Mouse (Mus musculus): Measurements from ENCODE around the gene Kbtbd12. TPM values are rescaled to one million over a fixed set of nuclear protein-coding genes. Genes with fewer than 3 reads are reported as not detected.

Gene Kbtbd12
- polyA plus RNA-seq, 1 experiment from 2014 or later: 6.4 TPM

DNA sequence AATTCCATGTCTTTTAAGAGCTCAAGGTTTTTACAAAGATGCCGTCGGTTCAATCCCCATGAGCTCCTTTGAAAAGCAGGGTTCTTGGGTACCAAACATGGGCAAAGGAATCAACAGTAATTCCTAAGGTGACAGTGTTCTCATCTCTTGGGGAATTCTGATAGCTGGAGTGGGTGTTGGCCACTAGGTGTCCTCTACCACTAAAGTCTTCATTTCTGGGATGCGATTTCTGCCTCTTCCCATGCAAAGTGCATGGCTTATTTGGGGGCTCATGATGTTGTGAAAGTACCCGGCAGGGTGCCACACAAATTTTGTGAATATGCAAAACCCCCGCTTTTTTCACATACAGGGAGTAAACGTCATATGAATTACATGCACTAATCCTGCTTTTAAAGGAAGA, 72.7 kb downstream of the Kbtbd12 start:
- no peaks in the 10 kb centered on the region for H3K36me3 ChIP-seq
- H3K27ac ChIP-seq: no peak overlapping the region
- no peak overlapping the region for H3K4me3 ChIP-seq
- peaks cover 26% of the 10 kb centered on the region for H3K27me3 ChIP-seq (ENCODE audit: insufficient read depth, poor library complexity, severe bottlenecking)
- H3K4me1 ChIP-seq: no peaks in the 10 kb centered on the region
- H3K9me3 ChIP-seq: no peaks in the 10 kb centered on the region
- WGBS: 25% methylated on average over 6 of the region's 6 CpGs
- no peak for DNase-seq (ENCODE audit: low spot score)

DNA sequence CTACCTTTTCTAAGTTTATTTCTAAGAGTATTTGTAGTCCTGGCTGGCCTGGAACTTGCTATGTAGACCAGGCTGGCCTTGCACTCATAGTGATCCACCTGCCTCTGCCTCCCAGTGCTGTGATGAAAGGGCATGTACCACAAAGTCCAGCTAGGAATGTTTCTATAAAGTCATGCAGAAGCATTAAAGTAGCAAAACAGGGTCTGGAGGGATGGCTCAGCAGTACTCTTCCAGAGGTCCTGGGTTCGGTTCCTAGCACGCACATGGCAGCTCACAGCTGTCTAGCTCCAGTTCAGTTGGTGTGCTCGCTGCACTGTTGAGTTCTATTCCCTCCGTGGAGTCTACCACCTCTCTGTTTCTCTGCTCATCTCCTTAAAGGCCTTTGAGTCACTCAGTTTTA, 77.6 kb downstream of the Kbtbd12 start:
- Histone ChIP-seq H3K4me1 (no peaks in the 10 kb centered on the region), H3K4me3 (no peak overlapping the region), H3K27ac (no peak overlapping the region), H3K36me3 (no peaks in the 10 kb centered on the region), H3K9me3 (no peaks in the 10 kb centered on the region), H3K27me3 (ENCODE audit: insufficient read depth, poor library complexity, severe bottlenecking) (peaks cover 9% of the 10 kb centered on the region)
- 83% methylated on average over 4 of the region's 4 CpGs for WGBS
- peak; percentile 70 for DNase-seq (ENCODE audit: low spot score)

GRCm38 (mm10) chr6:88559688-88560087, 78.1 kb downstream of the Kbtbd12 start:
- Histone ChIP-seq H3K4me1 (no peaks in the 10 kb centered on the region), H3K36me3 (no peaks in the 10 kb centered on the region), H3K9me3 (no peaks in the 10 kb centered on the region), H3K27ac (no peak overlapping the region), H3K27me3 (ENCODE audit: insufficient read depth, poor library complexity, severe bottlenecking) (peaks cover 5% of the 10 kb centered on the region), H3K4me3 (no peak overlapping the region)
- 39% methylated on average over 5 of the region's 5 CpGs for WGBS
- peak; percentile 62 for DNase-seq (ENCODE audit: low spot score)

GRCm38 (mm10) chr6:88558076-88558475, 79.7 kb downstream of the Kbtbd12 start:
- no peaks in the 10 kb centered on the region for H3K9me3 ChIP-seq
- no peaks in the 10 kb centered on the region for H3K4me1 ChIP-seq
- H3K27me3 ChIP-seq (ENCODE audit: insufficient read depth, poor library complexity, severe bottlenecking): no peaks in the 10 kb centered on the region
- 74% methylated on average over 1 of the region's 1 CpGs for WGBS
- peak; percentile 53 for DNase-seq (ENCODE audit: low spot score)
- H3K27ac ChIP-seq: no peak overlapping the region
- no peak overlapping the region for H3K4me3 ChIP-seq
- H3K36me3 ChIP-seq: no peaks in the 10 kb centered on the region

DNA sequence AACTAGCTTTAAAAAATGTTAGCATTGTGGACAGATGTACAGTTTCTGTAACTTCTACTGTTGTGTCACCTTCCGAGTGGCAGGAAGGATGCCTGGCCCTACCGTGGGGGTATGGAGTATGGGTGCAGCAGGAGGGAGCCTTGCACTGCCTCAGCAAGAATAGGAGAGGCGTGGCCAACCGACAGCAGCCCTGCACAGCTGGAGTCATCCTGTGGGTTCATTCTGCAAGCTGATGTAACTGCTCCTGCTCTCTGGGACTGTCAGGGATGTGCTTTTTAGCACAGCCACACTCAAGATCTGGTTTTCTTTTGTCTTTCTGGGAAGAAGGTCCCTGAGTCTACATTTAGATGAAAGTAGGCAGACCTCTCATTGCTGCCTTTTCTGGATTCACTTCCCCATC, 80.2 kb downstream of the Kbtbd12 start:
- no peak overlapping the region for H3K4me3 ChIP-seq
- H3K4me1 ChIP-seq: no peaks in the 10 kb centered on the region
- DNase-seq (ENCODE audit: low spot score): peak; percentile 58
- no peaks in the 10 kb centered on the region for H3K9me3 ChIP-seq
- H3K36me3 ChIP-seq: no peaks in the 10 kb centered on the region
- H3K27me3 ChIP-seq (ENCODE audit: insufficient read depth, poor library complexity, severe bottlenecking): no peaks in the 10 kb centered on the region
- WGBS: 18% methylated on average over 4 of the region's 4 CpGs
- no peak overlapping the region for H3K27ac ChIP-seq

DNA sequence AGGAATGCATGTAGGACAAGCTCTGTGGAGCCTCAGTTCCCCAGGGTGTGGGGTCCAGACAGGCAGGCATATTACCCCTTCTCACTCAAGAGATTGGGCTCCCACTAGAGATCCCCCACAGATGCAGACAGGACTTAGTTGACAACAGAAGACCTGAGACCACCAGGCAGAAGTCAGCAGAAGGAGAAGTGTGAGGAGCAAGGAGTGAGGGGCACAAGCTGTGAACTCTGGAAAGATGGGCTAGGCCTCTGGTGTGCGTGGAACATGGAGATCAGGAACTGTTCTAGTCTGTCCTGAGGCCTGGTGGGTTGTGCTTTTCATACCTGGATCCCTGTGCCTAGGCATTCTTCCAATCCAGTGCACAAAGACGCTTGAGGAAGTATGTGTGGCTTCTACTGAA, 87.8 kb downstream of the Kbtbd12 start:
- peaks cover 8% of the 10 kb centered on the region for H3K4me1 ChIP-seq
- H3K4me3 ChIP-seq: no peak overlapping the region
- peak; percentile 57 for DNase-seq (ENCODE audit: low spot score)
- 64% methylated on average over 2 of the region's 2 CpGs for WGBS
- H3K27me3 ChIP-seq (ENCODE audit: insufficient read depth, poor library complexity, severe bottlenecking): peaks cover 33% of the 10 kb centered on the region
- no peaks in the 10 kb centered on the region for H3K36me3 ChIP-seq
- H3K9me3 ChIP-seq: no peaks in the 10 kb centered on the region
- H3K27ac ChIP-seq: no peak overlapping the region

DNA sequence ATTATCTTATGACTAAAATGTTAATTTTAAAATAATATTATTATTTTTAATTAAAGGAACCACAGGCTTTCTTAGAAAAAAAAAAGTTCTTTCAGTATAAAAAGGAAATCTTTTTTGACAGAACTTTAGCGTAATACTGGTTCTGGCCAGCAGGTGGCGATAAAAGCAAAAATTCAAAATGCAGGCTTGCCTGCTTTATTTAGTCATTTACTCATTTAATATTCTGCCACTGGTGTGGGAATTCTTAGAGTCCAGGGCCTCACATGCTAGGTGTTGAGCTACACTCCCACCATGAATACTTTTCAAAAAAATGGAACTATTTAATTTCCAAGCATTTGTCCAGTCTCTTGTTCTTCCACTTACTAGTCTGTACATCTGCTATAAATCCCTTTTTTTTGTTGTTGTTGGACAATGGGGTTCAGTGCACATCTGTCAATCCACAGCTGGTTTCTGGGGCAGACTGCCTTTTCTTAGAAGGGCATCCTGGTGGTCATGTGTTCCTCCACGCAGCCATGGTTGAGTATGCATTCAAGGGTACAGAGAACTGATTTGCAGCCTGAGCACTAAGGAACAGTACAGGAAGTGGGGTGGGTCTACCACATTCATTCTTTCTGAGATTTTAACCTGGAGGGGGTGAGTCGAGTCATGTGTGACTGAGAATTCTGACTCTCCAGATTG, 88.5 kb downstream of the Kbtbd12 start:
- DNase-seq (ENCODE audit: low spot score): peak; percentile 72
- 28% methylated on average over 4 of the region's 4 CpGs for WGBS
- Histone ChIP-seq H3K9me3 (no peaks in the 10 kb centered on the region), H3K27ac (no peak overlapping the region), H3K36me3 (no peaks in the 10 kb centered on the region), H3K27me3 (ENCODE audit: insufficient read depth, poor library complexity, severe bottlenecking) (peaks cover 37% of the 10 kb centered on the region), H3K4me3 (no peak overlapping the region), H3K4me1 (peaks cover 12% of the 10 kb centered on the region)

DNA sequence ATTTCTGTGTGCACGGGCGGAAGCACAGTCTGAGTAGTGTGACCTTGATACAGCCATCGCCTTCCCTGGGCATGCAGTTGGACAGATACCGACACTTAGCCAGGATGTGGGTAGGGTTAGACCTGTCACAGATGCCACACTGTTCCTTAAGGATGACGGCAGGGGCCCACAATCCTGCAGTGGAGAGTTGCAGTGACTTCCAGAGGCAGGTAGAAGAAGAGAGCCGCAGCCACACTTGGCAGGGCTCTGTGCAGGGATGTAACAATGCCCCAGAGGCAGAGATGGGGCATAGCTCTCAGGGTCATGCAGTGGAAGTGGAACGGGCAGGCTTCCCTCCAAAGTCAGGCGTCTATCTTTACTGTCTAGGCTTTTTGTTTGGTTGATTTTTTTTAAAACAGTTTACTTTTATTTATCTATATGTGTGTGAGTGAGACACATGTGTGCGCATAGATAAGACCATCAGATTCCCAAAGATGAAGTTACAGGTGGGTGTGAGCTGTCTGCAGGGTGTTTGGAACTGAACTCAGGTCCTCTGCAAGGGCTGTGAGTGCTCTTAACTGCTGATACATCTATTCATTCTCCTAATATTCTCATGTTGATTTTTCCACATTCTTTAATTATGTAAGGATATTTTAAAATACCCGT, 89.2 kb downstream of the Kbtbd12 start:
- H3K27ac ChIP-seq: no peak overlapping the region
- H3K36me3 ChIP-seq: no peaks in the 10 kb centered on the region
- no peaks in the 10 kb centered on the region for H3K9me3 ChIP-seq
- WGBS: 78% methylated on average over 10 of the region's 10 CpGs
- H3K4me3 ChIP-seq: no peak overlapping the region
- peaks cover 12% of the 10 kb centered on the region for H3K4me1 ChIP-seq
- H3K27me3 ChIP-seq (ENCODE audit: insufficient read depth, poor library complexity, severe bottlenecking): peaks cover 37% of the 10 kb centered on the region
- peak; percentile 72 for DNase-seq (ENCODE audit: low spot score)

DNA sequence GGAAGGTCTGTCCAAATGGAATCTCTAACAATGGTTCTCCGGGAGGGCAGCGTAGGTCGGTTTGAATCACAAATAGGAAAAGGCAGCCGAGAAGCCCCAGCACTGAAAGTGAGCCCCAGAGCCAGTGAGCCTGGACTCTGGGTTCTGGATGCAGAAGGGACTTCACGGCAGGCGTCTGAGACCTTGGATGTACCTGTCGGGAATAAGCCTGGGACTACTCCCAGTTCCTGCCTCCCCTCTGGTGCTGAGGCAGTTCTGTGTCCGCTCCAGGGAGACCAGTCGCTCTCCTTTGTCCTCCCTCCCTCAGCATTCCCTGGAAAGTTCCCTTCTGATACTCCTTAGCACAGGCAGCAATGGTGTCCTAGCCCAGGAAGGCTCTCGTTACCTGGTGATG, 92.4 kb downstream of the Kbtbd12 start:
- peak; percentile 72 for DNase-seq (ENCODE audit: low spot score)
- Histone ChIP-seq H3K4me1 (peaks cover 12% of the 10 kb centered on the region), H3K27me3 (ENCODE audit: insufficient read depth, poor library complexity, severe bottlenecking) (peaks cover 47% of the 10 kb centered on the region), H3K36me3 (no peaks in the 10 kb centered on the region), H3K9me3 (no peaks in the 10 kb centered on the region), H3K4me3 (0 out of 2 replicates have a peak overlapping the region, but pooled peaks have one; percentile 5), H3K27ac (no peak overlapping the region)
- 21% methylated on average over 10 of the region's 10 CpGs for WGBS

DNA sequence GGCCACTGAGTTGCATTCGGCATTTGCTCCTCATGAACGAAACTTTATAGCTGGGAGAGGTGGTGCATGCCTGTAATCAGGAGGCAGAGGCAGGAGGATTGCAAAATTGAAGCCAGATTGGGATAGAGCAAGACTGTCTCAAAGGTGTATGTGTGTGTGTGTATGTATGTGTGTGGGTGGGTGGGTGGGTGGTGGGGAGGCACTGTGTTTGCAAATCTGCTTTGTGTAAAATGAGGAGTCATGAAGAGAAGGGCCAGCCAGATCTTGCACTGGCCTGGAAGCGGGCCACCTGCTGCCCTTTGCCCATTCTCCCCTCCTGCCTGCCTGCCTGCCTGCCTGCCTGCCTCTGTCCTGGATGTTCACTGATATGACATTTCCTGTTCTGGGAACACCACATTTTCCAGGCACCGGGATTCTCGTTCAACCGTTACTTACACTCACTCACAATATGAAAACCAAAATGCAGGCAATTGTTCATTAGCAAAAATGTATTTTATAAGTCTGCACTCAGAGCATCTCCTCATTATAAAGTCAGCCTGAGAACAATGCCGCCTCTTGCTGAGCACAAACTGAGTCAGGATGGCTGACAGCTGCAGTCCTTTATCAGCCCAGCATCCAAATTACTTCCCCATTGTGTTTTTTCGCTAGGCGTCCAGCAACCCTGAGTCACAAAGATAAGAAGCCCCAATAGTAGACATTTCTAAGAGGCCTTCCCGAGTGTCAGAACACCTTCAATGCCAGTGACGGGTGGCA, 92.9 kb downstream of the Kbtbd12 start:
- 31% methylated on average over 11 of the region's 11 CpGs for WGBS
- Histone ChIP-seq H3K27me3 (ENCODE audit: insufficient read depth, poor library complexity, severe bottlenecking) (peaks cover 52% of the 10 kb centered on the region), H3K36me3 (no peaks in the 10 kb centered on the region), H3K27ac (no peak overlapping the region), H3K4me1 (peaks cover 12% of the 10 kb centered on the region), H3K9me3 (no peaks in the 10 kb centered on the region), H3K4me3 (0 out of 2 replicates have a peak overlapping the region, but pooled peaks have one; percentile 5)
- peak; percentile 50 for DNase-seq (ENCODE audit: low spot score)

DNA sequence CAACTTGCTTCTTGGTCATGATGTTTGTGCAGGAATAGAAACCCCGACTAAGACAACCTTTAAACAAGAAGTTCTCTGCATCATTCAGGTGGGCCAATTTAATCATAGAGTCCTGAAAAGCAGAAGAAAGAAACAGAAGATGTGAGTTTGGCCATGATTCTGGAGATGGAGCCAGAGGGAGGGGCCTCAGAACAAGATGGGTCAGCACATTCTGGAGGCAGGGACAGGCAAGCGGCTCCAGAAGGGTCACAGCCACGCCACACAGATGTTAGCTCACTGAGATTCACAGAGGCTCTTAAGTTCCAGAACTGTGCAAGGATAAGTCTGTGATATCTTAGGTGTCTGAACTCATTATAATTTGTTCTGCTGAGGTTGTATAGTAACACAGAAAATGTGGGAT, 93.5 kb downstream of the Kbtbd12 start:
- H3K27me3 ChIP-seq (ENCODE audit: insufficient read depth, poor library complexity, severe bottlenecking): peaks cover 52% of the 10 kb centered on the region
- H3K9me3 ChIP-seq: no peaks in the 10 kb centered on the region
- no peak overlapping the region for H3K4me3 ChIP-seq
- WGBS: 71% methylated on average over 3 of the region's 3 CpGs
- peaks cover 12% of the 10 kb centered on the region for H3K4me1 ChIP-seq
- H3K27ac ChIP-seq: no peak overlapping the region
- peak; percentile 59 for DNase-seq (ENCODE audit: low spot score)
- H3K36me3 ChIP-seq: no peaks in the 10 kb centered on the region

DNA sequence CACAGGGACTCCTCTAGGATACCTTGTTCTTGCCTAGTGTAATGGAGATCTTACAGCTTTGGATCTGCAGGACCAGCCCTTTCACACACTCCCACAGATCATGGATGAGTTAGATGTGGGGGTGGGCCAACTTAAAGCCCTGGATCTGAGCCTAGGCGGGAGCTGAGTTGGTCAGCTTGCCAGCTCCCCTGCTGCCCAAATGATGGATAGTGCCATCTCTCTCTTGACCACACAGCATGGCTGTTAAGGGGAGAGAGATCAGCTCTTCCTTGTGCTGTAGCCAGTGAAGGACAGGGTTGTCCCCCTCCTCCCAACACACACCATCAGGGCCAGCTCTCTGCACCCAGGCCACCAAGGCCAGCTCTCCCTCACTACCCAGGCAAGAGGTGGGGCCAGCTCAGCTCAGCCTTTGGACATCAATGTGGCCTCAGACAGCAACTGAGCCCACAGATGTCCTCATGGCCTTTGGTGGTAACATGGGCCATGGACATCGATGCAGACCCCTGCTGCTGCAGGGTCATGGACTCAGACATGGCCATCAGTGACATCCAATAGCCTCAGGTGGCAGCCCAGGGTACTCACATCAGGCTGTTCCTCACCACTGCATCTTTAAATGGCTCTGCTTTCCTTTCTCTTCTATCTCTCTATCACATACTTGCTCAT, 97.5 kb downstream of the Kbtbd12 start:
- H3K9me3 ChIP-seq: no peaks in the 10 kb centered on the region
- no peaks in the 10 kb centered on the region for H3K36me3 ChIP-seq
- H3K4me1 ChIP-seq: peaks cover 6% of the 10 kb centered on the region
- peaks cover 22% of the 10 kb centered on the region for H3K27me3 ChIP-seq (ENCODE audit: insufficient read depth, poor library complexity, severe bottlenecking)
- H3K4me3 ChIP-seq: no peak overlapping the region
- no peak overlapping the region for H3K27ac ChIP-seq
- DNase-seq (ENCODE audit: low spot score): peak; percentile 60
- 69% methylated on average over 2 of the region's 2 CpGs for WGBS

DNA sequence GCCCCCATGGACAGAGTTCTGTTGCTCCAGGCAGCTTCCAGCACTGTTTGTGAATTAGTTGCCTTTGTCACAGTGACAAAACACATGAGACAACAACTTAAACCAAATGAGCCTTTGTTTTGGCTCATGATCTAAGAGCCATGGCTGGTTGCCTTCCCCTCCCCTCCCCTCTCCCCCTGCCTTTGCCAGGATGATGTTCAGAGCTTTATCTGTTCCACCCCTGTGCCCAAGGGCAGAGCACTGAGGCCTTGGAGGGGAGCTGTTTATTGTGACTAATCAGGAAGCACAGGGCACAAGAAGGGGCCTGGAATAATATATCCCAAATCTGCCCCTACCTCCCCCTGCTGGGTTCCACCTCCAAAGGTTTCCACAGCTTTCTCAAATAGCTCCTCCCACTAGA, 107.4 kb downstream of the Kbtbd12 start:
- DNase-seq (ENCODE audit: low spot score): peak; percentile 24

More for the DNA sequence above, 107.4 kb downstream of the Kbtbd12 start:
- Histone ChIP-seq H3K4me3 (no peak overlapping the region), H3K36me3 (no peaks in the 10 kb centered on the region), H3K4me1 (no peaks in the 10 kb centered on the region), H3K27me3 (ENCODE audit: insufficient read depth, poor library complexity, severe bottlenecking) (no peaks in the 10 kb centered on the region), H3K27ac (no peak overlapping the region), H3K9me3 (no peaks in the 10 kb centered on the region)
